Mouse (Mus musculus) CH12.LX (cell line): ENCODE measurements around the gene Gpr84. TPM values are rescaled to one million over a fixed set of nuclear protein-coding genes. Genes with fewer than 3 reads are reported as not detected.

ENCODE experiments used
- DNase-seq: peaks from one replicate; pipeline ENCODE4 v3.0.0-alpha.2; 2013; ENCODE audit errors: extremely low read depth
- H3K27ac ChIP-seq: 2 replicates; pipeline ENCODE4 v1.5.1; 2012; ENCODE audit warnings: low read depth, mild to moderate bottlenecking, control low read depth, moderate library complexity; ENCODE audit not compliant: insufficient read depth
- H3K27me3 ChIP-seq: replicated peaks from 2 replicates; pipeline ENCODE3; 2012; ENCODE audit warnings: inconsistent platforms
- H3K36me3 ChIP-seq, 2 experiments: replicated peaks in 1 of 2; 2 replicates each; pipeline versions ENCODE3 to v1.6.1; 2012; ENCODE audit warnings: inconsistent platforms in 1 of 2, low read length in 1 of 2, mild to moderate bottlenecking in 1 of 2, mixed read lengths in 1 of 2, moderate library complexity in 1 of 2; ENCODE audit not compliant: control insufficient read depth in 1 of 2, insufficient read depth in 1 of 2
- H3K4me1 ChIP-seq, 2 experiments: 2 replicates each; pipeline ENCODE4 v1.6.1; 2012; ENCODE audit warnings: inconsistent platforms in 1 of 2, moderate library complexity in 1 of 2; ENCODE audit not compliant: insufficient read depth in 2 of 2, control insufficient read depth in 1 of 2
- H3K4me2 ChIP-seq: 2 replicates; pipeline ENCODE4 v1.6.1; 2012; ENCODE audit warnings: low read depth, mild to moderate bottlenecking, control low read depth; ENCODE audit not compliant: poor library complexity, insufficient read depth, severe bottlenecking
- H3K4me3 ChIP-seq, 3 experiments: fragments of 150-350 bp in 1 of 3; sonication (generic) in 1 of 3; replicated peaks in 1 of 3; 2 replicates each; pipeline versions ENCODE3 to v1.5.1; 2011 to 2012; ENCODE audit warnings: low read depth in 2 of 3, low read length in 2 of 3, mild to moderate bottlenecking in 2 of 3, moderate library complexity in 2 of 3, control low read depth in 1 of 3, improper control_type of control experiment in 1 of 3, inconsistent platforms in 1 of 3, mixed read lengths in 1 of 3; ENCODE audit not compliant: poor library complexity in 1 of 3
- H3K79me2 ChIP-seq: replicated peaks from 2 replicates; pipeline ENCODE4 v1.6.1; 2012; ENCODE audit warnings: mild to moderate bottlenecking, moderate library complexity; ENCODE audit not compliant: control insufficient read depth, poor library complexity, insufficient read depth, severe bottlenecking; ENCODE audit errors: extremely low read depth
- H3K9ac ChIP-seq: 2 replicates; pipeline ENCODE4 v1.6.1; 2012; ENCODE audit warnings: low read depth, mild to moderate bottlenecking, control low read depth, moderate library complexity; ENCODE audit not compliant: insufficient read depth
- H3K9me3 ChIP-seq: replicated peaks from 2 replicates; pipeline ENCODE3; 2012; ENCODE audit warnings: low read length, inconsistent platforms, mixed read lengths
- CHD2 ChIP-seq: IDR thresholded peaks from 2 replicates; pipeline ENCODE4 v1.6.1; 2011; ENCODE audit warnings: low read length, improper control_type of control experiment
- CTCF ChIP-seq, 2 experiments: IDR thresholded peaks in 1 of 2; conservative IDR thresholded peaks in 1 of 2; 2 replicates each; pipeline ENCODE4 v1.5.1; 2011 to 2012; ENCODE audit warnings: low read depth in 2 of 2, low read length in 2 of 2, improper control_type of control experiment in 1 of 2, inconsistent platforms in 1 of 2, mild to moderate bottlenecking in 1 of 2, moderate library complexity in 1 of 2
- E2F4 ChIP-seq: IDR thresholded peaks from 2 replicates; pipeline ENCODE4 v1.6.1; 2011; ENCODE audit warnings: low read depth, low read length, improper control_type of control experiment; ENCODE audit not compliant: insufficient replicate concordance
- ELF1 ChIP-seq: IDR thresholded peaks from 2 replicates; pipeline ENCODE4 v1.6.1; 2014; ENCODE audit warnings: low read depth, mild to moderate bottlenecking, inconsistent platforms, low read length, improper control_type of control experiment
- ETS1 ChIP-seq: conservative IDR thresholded peaks from 2 replicates; pipeline ENCODE4 v1.6.1; 2012; ENCODE audit warnings: low read depth, mild to moderate bottlenecking, inconsistent platforms, low read length, improper control_type of control experiment, moderate library complexity
- GABPA ChIP-seq: IDR thresholded peaks from 2 replicates; pipeline ENCODE4 v1.6.1; 2012; ENCODE audit warnings: low read depth, low read length, improper control_type of control experiment, inconsistent platforms; ENCODE audit not compliant: insufficient replicate concordance
- HCFC1 ChIP-seq: IDR thresholded peaks from 2 replicates; pipeline ENCODE4 v1.6.1; 2012; ENCODE audit warnings: low read depth, mild to moderate bottlenecking, inconsistent platforms, low read length, improper control_type of control experiment
- IRF4 ChIP-seq: IDR thresholded peaks from 2 replicates; pipeline ENCODE4 v1.6.1; 2014; ENCODE audit warnings: low read depth, mild to moderate bottlenecking, inconsistent platforms, low read length, improper control_type of control experiment
- JUN ChIP-seq: IDR thresholded peaks from 2 replicates; pipeline ENCODE4 v1.6.1; 2011; ENCODE audit warnings: low read depth, mild to moderate bottlenecking, low read length, improper control_type of control experiment, moderate library complexity; ENCODE audit not compliant: insufficient read depth
- JUND ChIP-seq: conservative IDR thresholded peaks from 2 replicates; pipeline ENCODE4 v1.6.1; 2011; ENCODE audit warnings: low read depth, low read length, improper control_type of control experiment
- MAFK ChIP-seq: IDR thresholded peaks from 2 replicates; pipeline ENCODE4 v1.6.1; 2011; ENCODE audit warnings: low read length, improper control_type of control experiment; ENCODE audit not compliant: insufficient replicate concordance
- MAZ ChIP-seq: IDR thresholded peaks from 2 replicates; pipeline ENCODE4 v1.6.1; 2012; ENCODE audit warnings: low read depth, mild to moderate bottlenecking, inconsistent platforms, low read length, improper control_type of control experiment, moderate library complexity
- MEF2A ChIP-seq: IDR thresholded peaks from 2 replicates; pipeline ENCODE4 v1.6.1; 2014; ENCODE audit warnings: low read depth, mild to moderate bottlenecking, inconsistent platforms, low read length, improper control_type of control experiment, borderline replicate concordance
- MXI1 ChIP-seq: IDR thresholded peaks from 2 replicates; pipeline ENCODE4 v1.6.1; 2011; ENCODE audit warnings: mild to moderate bottlenecking, low read depth, low read length, improper control_type of control experiment
- MYC ChIP-seq: IDR thresholded peaks from 2 replicates; pipeline ENCODE4 v1.6.1; 2011; ENCODE audit warnings: low read depth, mild to moderate bottlenecking, improper control_type of control experiment, low read length
- POLR2A ChIP-seq: IDR thresholded peaks from 2 replicates; pipeline ENCODE4 v1.6.1; 2011; ENCODE audit warnings: low read depth, mild to moderate bottlenecking, improper control_type of control experiment, low read length
- POLR2AphosphoS2 ChIP-seq: IDR thresholded peaks from 2 replicates; pipeline ENCODE4 v1.6.1; 2011; ENCODE audit warnings: low read depth, low read length, improper control_type of control experiment
- RAD21 ChIP-seq: IDR thresholded peaks from 2 replicates; pipeline ENCODE4 v1.6.1; 2011; ENCODE audit warnings: low read depth, mild to moderate bottlenecking, low read length, improper control_type of control experiment, moderate library complexity
- RCOR1 ChIP-seq: conservative IDR thresholded peaks from 2 replicates; pipeline ENCODE4 v1.6.1; 2012; ENCODE audit warnings: low read depth, mild to moderate bottlenecking, inconsistent platforms, low read length, improper control_type of control experiment
- SIN3A ChIP-seq: IDR thresholded peaks from 2 replicates; pipeline ENCODE4 v1.6.1; 2012; ENCODE audit warnings: low read length, improper control_type of control experiment, inconsistent platforms
- SMC3 ChIP-seq: IDR thresholded peaks from 2 replicates; pipeline ENCODE4 v1.6.1; 2011; ENCODE audit warnings: low read depth, low read length, improper control_type of control experiment
- TCF12 ChIP-seq: IDR thresholded peaks from 2 replicates; pipeline ENCODE4 v1.6.1; 2014; ENCODE audit warnings: low read depth, mild to moderate bottlenecking, inconsistent platforms, low read length, improper control_type of control experiment
- UBTF ChIP-seq: IDR thresholded peaks from 2 replicates; pipeline ENCODE4 v1.6.1; 2012; ENCODE audit warnings: low read depth, mild to moderate bottlenecking, inconsistent platforms, low read length, improper control_type of control experiment, moderate library complexity
- ZC3H11A ChIP-seq: IDR thresholded peaks from 2 replicates; pipeline ENCODE4 v1.6.1; 2012; ENCODE audit warnings: low read depth, mild to moderate bottlenecking, inconsistent platforms, low read length, improper control_type of control experiment
- ZKSCAN1 ChIP-seq: IDR thresholded peaks from 2 replicates; pipeline ENCODE4 v1.6.1; 2012; ENCODE audit warnings: low read depth, inconsistent platforms, low read length, improper control_type of control experiment, borderline replicate concordance
- ZMIZ1 ChIP-seq: IDR thresholded peaks from 2 replicates; pipeline ENCODE4 v1.6.1; 2012; ENCODE audit warnings: low read depth, mild to moderate bottlenecking, inconsistent platforms, low read length, improper control_type of control experiment
- ZNF384 ChIP-seq: IDR thresholded peaks from 2 replicates; pipeline ENCODE4 v1.6.1; 2012; ENCODE audit warnings: low read depth, low read length, improper control_type of control experiment, inconsistent platforms
- dilution Hi-C: fragments of 300-500 bp; cut with MboI; formaldehyde crosslinking; loops from 2 replicates; pipeline ENCODE4 v1.14.3; 2020; ENCODE audit warnings: low sequenced_read_pairs; ENCODE audit not compliant: extremely low pct_unique_long_range_greater_than_20kb, extremely low pct_ligation_motif_present
- in situ Hi-C: fragments of 300-500 bp; cut with MboI; formaldehyde crosslinking; loops from 3 replicates; pipeline ENCODE4 v1.14.3; 2019; ENCODE audit warnings: low sequenced_read_pairs, low pct_ligation_motif_present, low pct_unique_long_range_greater_than_20kb, mixed read lengths
- polyA plus RNA-seq: library from polyadenylated mRNA; unstranded; fragments of >175 nt; gene quantifications from 2 replicates; pipeline ENCODE4 v1.2.1, GENCODE M21; 2012; ENCODE audit warnings: low read depth; ENCODE audit not compliant: insufficient read length
- total RNA-seq, 2 experiments: library from RNA; depleted of rRNA; stranded (reverse); fragments of 300-350 nt in 1 of 2; fragments of >200 nt in 1 of 2; gene quantifications; 2 replicates each; pipeline ENCODE4 v1.2.3; 2012 to 2014

Gene Gpr84
- total and polyA plus RNA-seq, 3 experiments, result 0.42 to 1.4 (median 0.66) TPM

DNA sequence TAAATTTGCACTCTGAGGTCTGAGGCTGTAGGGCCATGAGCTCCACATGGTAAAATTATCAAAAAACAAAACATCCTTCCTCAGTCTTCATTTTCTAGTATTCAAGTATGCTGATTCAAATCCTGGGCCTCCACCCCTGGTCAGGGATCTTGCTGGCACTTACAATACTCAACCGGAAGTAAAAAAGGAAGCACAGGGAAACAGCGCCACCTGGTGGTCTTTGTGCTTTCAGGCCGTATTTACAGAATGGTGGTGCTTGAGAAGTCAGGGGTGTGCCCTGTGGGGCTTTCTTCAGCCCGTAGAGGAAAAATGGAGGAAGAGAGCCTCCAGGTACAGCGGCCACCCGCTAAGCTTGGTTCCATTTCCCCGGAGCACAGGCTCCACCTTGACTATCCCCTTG, 3.3 kb downstream of the Gpr84 start:
- Histone ChIP-seq H3K27ac (no peak overlapping the region), H3K4me2 (peak overlapping the region; percentile 27; the same call in 1 of the 2 replicates), H3K27me3 (peaks cover 5% of the 10 kb centered on the region), H3K9ac (peak overlapping the region; percentile 28), H3K4me3 (no peak overlapping the region), H3K9me3 (no peaks in the 10 kb centered on the region), H3K4me1 (peaks cover 10 to 84% of the 10 kb centered on the region in 2 experiments; a peak in 3 of 4 replicates), H3K36me3 (peaks cover 0 to 1% of the 10 kb centered on the region in 2 experiments), H3K79me2 (no peaks in the 10 kb centered on the region)
- in situ Hi-C loops (loop anchor here (5.0 kb wide), 2 partner anchors 55 to 120 kb away; no protein-coding TSS in a partner anchor), dilution Hi-C loops (no loop called here)
- DNase-seq, result peak; percentile 98
- TF ChIP-seq SMC3, result peak; percentile 87
- no peak for TF ChIP-seq GABPA
- no peak for TF ChIP-seq MYC
- TF ChIP-seq CTCF (conservative IDR thresholded peaks at IDR 0.05 in 1 of 2, IDR thresholded peaks at IDR 0.05 in 1 of 2; ENCODE audit: low read depth in 2 of 2, low read length in 2 of 2), result peak; percentile 92 to 98
- no peak for TF ChIP-seq ZKSCAN1
- TF ChIP-seq POLR2AphosphoS2, result no peak
- no peak for TF ChIP-seq MAZ
- TF ChIP-seq ZNF384, result no peak
- no peak for TF ChIP-seq RCOR1
- peak; percentile 76 for TF ChIP-seq SIN3A
- no peak; the same call in 1 of the 2 replicates for TF ChIP-seq ETS1
- no peak for TF ChIP-seq CHD2
- no peak for TF ChIP-seq JUND
- no peak for TF ChIP-seq JUN
- no peak for TF ChIP-seq E2F4
- peak; percentile 41; the same call in 1 of the 2 replicates for TF ChIP-seq MEF2A
- no peak for TF ChIP-seq MXI1
- no peak for TF ChIP-seq ZMIZ1
- peak; percentile 35; the same call in 1 of the 2 replicates for TF ChIP-seq ZC3H11A
- no peak for TF ChIP-seq TCF12
- peak; percentile 39 for TF ChIP-seq POLR2A
- TF ChIP-seq MAFK, result no peak
- no peak for TF ChIP-seq UBTF
- TF ChIP-seq RAD21, result peak; percentile 95
- TF ChIP-seq IRF4, result peak; percentile 72; the same call in 1 of the 2 replicates
- peak; percentile 89 for TF ChIP-seq ELF1
- TF ChIP-seq HCFC1, result peak; percentile 66
